Mouse (Mus musculus) stomach, embryonic 16.5 days (tissue): ENCODE results near the gene Cdkn1c. TPM values are rescaled to one million over a fixed set of nuclear protein-coding genes. Genes with fewer than 3 reads are reported as not detected.

ENCODE experiments used
- ATAC-seq: fragments of 200-750 bp; cut with Nextera tagmentation; 2 replicates; pipeline ENCODE4 v1.8.0; 2017; ENCODE audit warnings: moderate number of reproducible peaks, moderate TSS enrichment; ENCODE audit not compliant: insufficient read depth, low FRiP score
- H3K27ac ChIP-seq: fragments of 300-500 bp; sonication (generic); 2 replicates; pipeline ENCODE4 v1.5.1; 2014; ENCODE audit warnings: low read length
- H3K27me3 ChIP-seq: fragments of 300-500 bp; sonication (generic); 2 replicates; pipeline ENCODE4 v1.6.1; 2014; ENCODE audit warnings: low read length, control low read depth, mixed read lengths; ENCODE audit not compliant: control insufficient read depth, insufficient read depth
- H3K36me3 ChIP-seq: fragments of 300-500 bp; sonication (generic); 2 replicates; pipeline ENCODE4 v1.6.1; 2014; ENCODE audit warnings: low read length; ENCODE audit not compliant: control insufficient read depth, insufficient read depth
- H3K4me1 ChIP-seq: fragments of 300-500 bp; sonication (generic); 2 replicates; pipeline ENCODE4 v1.6.1; 2014; ENCODE audit warnings: low read length, control low read depth, mixed read lengths; ENCODE audit not compliant: control insufficient read depth, insufficient read depth
- H3K4me2 ChIP-seq: fragments of 300-500 bp; sonication (generic); 2 replicates; pipeline ENCODE4 v1.6.1; 2014; ENCODE audit warnings: low read depth, low read length, mixed read lengths
- H3K4me3 ChIP-seq: fragments of 300-500 bp; sonication (generic); replicated peaks from 2 replicates; pipeline ENCODE4 v1.5.1; 2014; ENCODE audit warnings: mild to moderate bottlenecking, low read length
- H3K9ac ChIP-seq: fragments of 300-500 bp; sonication (generic); 2 replicates; pipeline ENCODE4 v1.6.1; 2014; ENCODE audit warnings: low read length
- H3K9me3 ChIP-seq: fragments of 300-500 bp; sonication (generic); replicated peaks from 2 replicates; pipeline ENCODE4 v1.6.1; 2016; ENCODE audit warnings: low read length, control low read depth; ENCODE audit not compliant: control insufficient read depth
- WGBS: fragments of 180-500 bp; shearing (Covaris S2); extraction: QIAGEN DNeasy Blood & Tissue Kit; methylation state at CpG from one replicate; pipeline ENCODE4 v1.1.7; 2014; 5-methylcytosine and 5-hydroxymethylcytosine counted together
- polyA plus RNA-seq: library from polyadenylated mRNA; unstranded; fragments of >200 nt; fragmentation: Nextera tagmentation; extraction: Ambion mirVana; gene quantifications from 2 replicates; pipeline ENCODE4 v1.2.1, GENCODE M21; 2015

Cdkn1c gene
- polyA plus RNA-seq, 1 experiment from 2014 or later: 460 TPM

- Histone ChIP-seq H3K27me3 (peaks cover 30% of the 10 kb centered on the region), H3K4me3 (no peak overlapping the region), H3K9ac (no peak overlapping the region), H3K4me1 (peaks cover 10% of the 10 kb centered on the region), H3K27ac (no peak overlapping the region), H3K4me2 (no peak overlapping the region), H3K36me3 (no peaks in the 10 kb centered on the region), H3K9me3 (no peaks in the 10 kb centered on the region)
- no peak for ATAC-seq
- 69% methylated on average over 2 of the region's 2 CpGs for WGBS
These were observed 13.7 kb downstream of the Cdkn1c start for GRCm38 (mm10) chr7:143447130-143447529.

GRCm38 (mm10) chr7:143445651-143446460 lies 15.0 kb downstream of the Cdkn1c start:
- ATAC-seq: peak; percentile 37; the same call in 1 of the 2 replicates
- H3K27ac ChIP-seq: no peak overlapping the region
- H3K4me3 ChIP-seq: peak overlapping the region; percentile 35
- peak overlapping the region; percentile 54 for H3K4me2 ChIP-seq
- peaks cover 30% of the 10 kb centered on the region for H3K27me3 ChIP-seq
- peaks cover 10% of the 10 kb centered on the region for H3K4me1 ChIP-seq
- peak overlapping the region; percentile 62 for H3K9ac ChIP-seq
- 11% methylated on average over 48 of the region's 53 CpGs for WGBS
- no peaks in the 10 kb centered on the region for H3K9me3 ChIP-seq
- no peaks in the 10 kb centered on the region for H3K36me3 ChIP-seq

GRCm38 (mm10) chr7:143444955-143445648 lies 15.7 kb downstream of the Cdkn1c start:
- 8% methylated on average over 55 of the region's 55 CpGs for whole genome bisulfite sequencing
- Histone ChIP-seq H3K27me3 (peaks cover 30% of the 10 kb centered on the region), H3K9ac (peak overlapping the region; percentile 62)

GRCm38 (mm10) chr7:143444580-143444954 lies 16.3 kb downstream of the Cdkn1c start:
- H3K9me3 ChIP-seq: no peaks in the 10 kb centered on the region
- peaks cover 30% of the 10 kb centered on the region for H3K27me3 ChIP-seq
- peaks cover 10% of the 10 kb centered on the region for H3K4me1 ChIP-seq
- WGBS: 56% methylated on average over 8 of the region's 8 CpGs
- H3K27ac ChIP-seq: no peak overlapping the region
- no peak overlapping the region for H3K4me2 ChIP-seq
- H3K36me3 ChIP-seq: no peaks in the 10 kb centered on the region
- ATAC-seq: no peak
- H3K4me3 ChIP-seq: no peak overlapping the region; the same call in 1 of the 2 replicates
- no peak overlapping the region for H3K9ac ChIP-seq

More at GRCm38 (mm10) chr7:143444955-143445648, 15.7 kb downstream of the Cdkn1c start:
- ATAC-seq: peak; percentile 38; the same call in 1 of the 2 replicates
- no peak overlapping the region for H3K27ac ChIP-seq
- H3K4me3 ChIP-seq: peak overlapping the region; percentile 35
- H3K9me3 ChIP-seq: no peaks in the 10 kb centered on the region
- H3K4me2 ChIP-seq: peak overlapping the region; percentile 54
- peaks cover 10% of the 10 kb centered on the region for H3K4me1 ChIP-seq
- H3K36me3 ChIP-seq: no peaks in the 10 kb centered on the region

- WGBS: 77% methylated on average over 1 of the region's 1 CpGs
- no peak overlapping the region for H3K9ac ChIP-seq
These were observed 21.9 kb downstream of the Cdkn1c start for GRCm38 (mm10) chr7:143438965-143439364.

GRCm38 (mm10) chr7:143437894-143438581 lies 22.8 kb downstream of the Cdkn1c start:
- H3K9ac ChIP-seq: peak overlapping the region; percentile 83
- H3K4me1 ChIP-seq: 0 out of 2 replicates have a peak, but pooled peaks cover 5% of the 10 kb centered on the region
- 1% methylated on average over 63 of the region's 63 CpGs for WGBS
- no peaks in the 10 kb centered on the region for H3K9me3 ChIP-seq
- H3K27ac ChIP-seq: peak overlapping the region; percentile 26; the same call in 1 of the 2 replicates
- ATAC-seq: peak; percentile 12; the same call in 1 of the 2 replicates
- peak overlapping the region; percentile 50 for H3K4me3 ChIP-seq
- H3K27me3 ChIP-seq: 0 out of 2 replicates have a peak, but pooled peaks cover 5% of the 10 kb centered on the region
- no peaks in the 10 kb centered on the region for H3K36me3 ChIP-seq
- H3K4me2 ChIP-seq: peak overlapping the region; percentile 96

More at GRCm38 (mm10) chr7:143438965-143439364, 21.9 kb downstream of the Cdkn1c start:
- ATAC-seq: no peak
- Histone ChIP-seq H3K4me1 (0 out of 2 replicates have a peak, but pooled peaks cover 5% of the 10 kb centered on the region), H3K36me3 (no peaks in the 10 kb centered on the region), H3K4me3 (no peak overlapping the region), H3K27ac (no peak overlapping the region), H3K4me2 (no peak overlapping the region), H3K9me3 (no peaks in the 10 kb centered on the region), H3K27me3 (peaks cover 8% of the 10 kb centered on the region; the same call in 1 of the 2 replicates)

GRCm38 (mm10) chr7:143437231-143437893 lies 23.5 kb downstream of the Cdkn1c start:
- Histone ChIP-seq H3K4me2 (peak overlapping the region; percentile 96), H3K4me1 (0 out of 2 replicates have a peak, but pooled peaks cover 5% of the 10 kb centered on the region), H3K36me3 (no peaks in the 10 kb centered on the region), H3K9me3 (no peaks in the 10 kb centered on the region), H3K27ac (0 out of 2 replicates have a peak overlapping the region, but pooled peaks have one; percentile 26), H3K27me3 (no peaks in the 10 kb centered on the region), H3K9ac (peak overlapping the region; percentile 83), H3K4me3 (peak overlapping the region; percentile 50)
- ATAC-seq: peak; percentile 54
- WGBS: 23% methylated on average over 18 of the region's 18 CpGs

- Histone ChIP-seq H3K27me3 (no peaks in the 10 kb centered on the region), H3K4me3 (no peak overlapping the region), H3K9ac (no peak overlapping the region), H3K36me3 (no peaks in the 10 kb centered on the region), H3K9me3 (no peaks in the 10 kb centered on the region), H3K4me1 (peaks cover 9% of the 10 kb centered on the region), H3K4me2 (no peak overlapping the region), H3K27ac (no peak overlapping the region)
- ATAC-seq: no peak
- WGBS: 76% methylated on average over 7 of the region's 7 CpGs
These were observed 27.5 kb downstream of the Cdkn1c start for GRCm38 (mm10) chr7:143433331-143433730.
